Mouse (Mus musculus) ES-Bruce4 (cell line): ENCODE measurements around the gene Tmem121.
A peak's percentile ranks its signal among the peaks of the same experiment; 100 is the strongest.

Experiments used
- CTCF ChIP-seq: IDR thresholded peaks from one replicate; pipeline ENCODE4 v1.8.1; 2011; ENCODE audit warnings: low read depth, low read length
- EP300 ChIP-seq: IDR thresholded peaks from 2 replicates; pipeline ENCODE4 v1.6.1; 2011; ENCODE audit warnings: low read depth, low read length; ENCODE audit not compliant: insufficient read depth
- POLR2A ChIP-seq: IDR thresholded peaks from one replicate; pipeline ENCODE4 v1.8.1; 2011; ENCODE audit warnings: low read length; ENCODE audit not compliant: insufficient read depth

- TF ChIP-seq POLR2A: no peak
- peak; percentile 77 for TF ChIP-seq CTCF
- TF ChIP-seq EP300: no peak
Measured at GRCm38 (mm10) chr12:113222748-113223147, 37.0 kb downstream of the Tmem121 start.
